Mouse (Mus musculus) spleen, embryonic (tissue): ENCODE results near the gene Rhbdf2.

ENCODE experiments used
- CTCF ChIA-PET: fragments of 350-600 bp; sonication (Branson Sonifier 250); formaldehyde crosslinking; loops from one replicate; lab custom pipeline; 2022; lab: Charles Lee

Gene Rhbdf2

GRCm38 (mm10) chr11:116620559-116621253 lies 6.1 kb downstream of the Rhbdf2 start:
- CTCF ChIA-PET, result interaction anchor here (0.5 to 0.6 kb wide), 3 partner anchors 31 to 216 kb away, joined by 3 to 7 read pairs (median 4); no protein-coding TSS in a partner anchor

- CTCF ChIA-PET, result interaction anchor here (0.5 to 0.6 kb wide), 2 partner anchors 195 to 215 kb away, joined by 3 to 7 read pairs; no protein-coding TSS in a partner anchor
Observed at GRCm38 (mm10) chr11:116620073-116620472, 6.7 kb downstream of the Rhbdf2 start.

- CTCF ChIA-PET, result no interaction called here
Observed at GRCm38 (mm10) chr11:116619561-116619960, 7.3 kb downstream of the Rhbdf2 start.

DNA sequence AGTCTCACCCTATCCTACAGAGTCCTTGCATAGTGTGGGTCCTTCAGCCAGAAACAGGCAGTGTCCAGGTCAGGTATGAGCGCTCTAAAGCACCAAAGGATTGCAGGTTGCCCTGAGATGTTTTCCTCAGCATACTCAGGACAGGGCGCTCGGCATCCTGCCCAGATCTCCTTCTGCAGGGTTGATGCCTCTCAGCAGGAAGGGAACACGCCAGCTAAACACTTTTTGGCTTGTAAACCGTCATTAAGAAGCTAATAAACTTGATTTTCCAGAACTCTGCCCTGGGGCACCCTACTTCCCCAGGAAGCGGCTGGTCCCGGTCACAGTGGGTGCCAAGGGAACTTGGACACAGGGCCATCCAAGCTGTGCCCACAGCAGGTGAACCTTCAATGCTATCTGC lies 7.7 kb downstream of the Rhbdf2 start:
- CTCF ChIA-PET, result no interaction called here

DNA sequence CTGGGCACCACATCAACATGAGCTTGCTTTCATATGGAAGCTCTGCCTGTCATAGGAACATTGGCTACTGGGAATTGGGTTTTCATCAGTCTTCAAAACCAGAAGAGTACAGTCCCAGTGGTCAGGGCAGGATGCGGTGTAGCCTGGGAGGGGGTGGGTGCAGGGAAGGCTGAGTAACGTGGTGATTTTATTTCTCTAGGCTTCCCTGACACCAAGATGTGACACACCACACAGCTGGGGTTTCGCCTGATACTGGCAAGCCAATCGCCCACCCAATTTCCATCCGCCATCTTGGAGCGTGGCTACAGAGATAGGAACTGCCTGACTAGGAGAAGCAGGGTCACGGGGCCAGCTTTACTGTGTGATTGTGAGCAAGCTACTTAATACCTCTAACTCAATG lies 8.2 kb downstream of the Rhbdf2 start:
- CTCF ChIA-PET, result no interaction called here

- CTCF ChIA-PET, result interaction anchor here (0.6 kb wide), 1 partner anchor 343 kb away, joined by 3 read pairs; the partner anchor contains the start of gene Srp68
Observed at GRCm38 (mm10) chr11:116617641-116618040, 9.2 kb downstream of the Rhbdf2 start.

- CTCF ChIA-PET, result interaction anchor here (0.6 to 0.7 kb wide), 2 partner anchors 9 to 342 kb away, joined by 3 to 5 read pairs; partner anchors contain the start of gene Srp68
Observed at GRCm38 (mm10) chr11:116616438-116617118, 10.2 kb downstream of the Rhbdf2 start.

GRCm38 (mm10) chr11:116615735-116616437 lies 10.9 kb downstream of the Rhbdf2 start:
- CTCF ChIA-PET, result interaction anchor here (1.0 kb wide), 1 partner anchor 8 kb away, joined by 5 read pairs; no protein-coding TSS in a partner anchor

- CTCF ChIA-PET, result interaction anchor here (0.6 kb wide), 2 partner anchors 38 to 147 kb away, joined by 3 to 6 read pairs; partner anchors contain the start of gene Qrich2
Observed at GRCm38 (mm10) chr11:116613234-116613633, 13.6 kb downstream of the Rhbdf2 start.

- CTCF ChIA-PET, result interaction anchor here (0.6 kb wide), 2 partner anchors 37 to 146 kb away, joined by 3 to 6 read pairs; partner anchors contain the start of gene Qrich2
Observed at GRCm38 (mm10) chr11:116612554-116612953, 14.3 kb downstream of the Rhbdf2 start.

- CTCF ChIA-PET, result interaction anchor here (0.7 kb wide), 1 partner anchor 123 kb away, joined by 3 read pairs; no protein-coding TSS in a partner anchor
Observed at GRCm38 (mm10) chr11:116611883-116612282, 14.9 kb downstream of the Rhbdf2 start.

GRCm38 (mm10) chr11:116611168-116611567 lies 15.7 kb downstream of the Rhbdf2 start:
- CTCF ChIA-PET, result interaction anchor here (0.7 kb wide), 2 partner anchors 14 to 168 kb away, joined by 3 to 6 read pairs; no protein-coding TSS in a partner anchor

DNA sequence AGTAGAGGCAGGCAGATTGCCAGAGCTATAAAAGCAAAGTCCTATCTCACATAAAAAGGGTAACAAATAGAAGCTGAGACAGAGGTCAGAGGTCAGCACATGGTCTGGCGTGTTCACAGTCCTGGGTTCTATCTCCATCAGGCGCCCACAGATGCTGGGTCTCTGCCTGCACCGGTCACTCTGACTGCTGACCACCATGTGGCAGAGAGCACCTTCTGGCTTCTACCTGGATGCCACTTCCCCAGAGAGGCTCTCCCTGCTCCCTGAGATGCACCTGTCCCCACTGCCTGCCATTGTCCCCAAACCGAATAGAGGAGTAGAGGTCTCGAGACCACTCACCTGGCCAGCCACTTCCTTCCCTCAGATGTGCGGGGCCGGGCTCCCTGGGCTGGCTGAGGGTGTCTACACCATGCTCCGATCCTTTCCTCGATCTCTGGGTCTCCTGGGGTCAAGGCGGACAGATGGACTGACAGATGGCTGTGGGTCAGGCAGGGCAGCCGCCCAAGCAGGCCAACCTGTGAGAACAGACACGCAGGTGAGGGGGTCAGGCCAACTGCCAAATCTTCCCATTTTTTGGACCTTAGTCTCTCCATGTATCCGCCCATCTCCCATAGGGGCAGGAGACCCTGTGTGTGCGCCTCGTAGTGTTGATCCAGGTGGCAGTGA lies 16.7 kb downstream of the Rhbdf2 start:
- CTCF ChIA-PET, result interaction anchor here (0.7 to 1.4 kb wide), 3 partner anchors 15 to 174 kb away, joined by 3 to 17 read pairs (median 3); no protein-coding TSS in a partner anchor

DNA sequence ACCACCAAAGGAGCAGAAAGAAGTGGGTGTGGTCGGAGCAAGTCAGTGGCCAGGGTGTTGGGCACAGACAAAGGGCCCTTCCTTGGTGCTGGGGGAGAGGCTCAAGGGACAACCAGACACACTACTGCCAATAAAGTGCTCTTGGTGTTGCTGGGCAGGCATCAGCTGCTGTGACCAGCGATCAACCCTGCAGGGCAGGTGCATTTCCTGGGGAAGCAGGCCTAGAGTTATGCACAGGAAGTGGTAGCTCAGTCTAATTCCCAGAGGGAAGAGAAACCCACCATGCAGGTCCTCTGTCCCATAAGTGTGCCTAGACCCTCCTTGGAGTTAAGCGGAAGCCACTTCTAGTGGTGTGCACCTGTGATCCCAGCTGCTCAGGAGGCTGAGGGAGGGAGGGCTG lies 19.1 kb downstream of the Rhbdf2 start:
- CTCF ChIA-PET, result no interaction called here

DNA sequence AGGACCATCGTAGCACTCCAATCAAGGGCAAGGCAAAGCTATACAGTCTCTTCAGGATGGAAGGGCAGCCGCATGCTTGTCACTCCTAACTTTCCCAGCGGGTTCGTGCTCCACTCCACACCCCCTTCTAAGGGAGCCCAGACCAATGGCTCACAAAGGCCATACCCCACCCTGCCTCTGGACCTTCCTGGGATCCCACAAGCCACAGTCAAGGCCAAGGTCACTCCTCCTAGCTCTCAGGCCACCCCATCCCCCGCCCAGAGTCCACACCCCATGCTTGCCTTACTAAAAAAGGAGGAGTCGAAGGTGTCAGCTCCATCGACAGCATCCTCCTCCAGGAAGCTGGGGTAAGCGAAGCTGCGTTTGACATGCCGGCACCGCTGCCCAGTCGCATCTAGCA lies 22.7 kb downstream of the Rhbdf2 start:
- CTCF ChIA-PET, result interaction anchor here (2.5 kb wide), 1 partner anchor 24 kb away, joined by 14 read pairs; the partner anchor contains the start of gene Rhbdf2

DNA sequence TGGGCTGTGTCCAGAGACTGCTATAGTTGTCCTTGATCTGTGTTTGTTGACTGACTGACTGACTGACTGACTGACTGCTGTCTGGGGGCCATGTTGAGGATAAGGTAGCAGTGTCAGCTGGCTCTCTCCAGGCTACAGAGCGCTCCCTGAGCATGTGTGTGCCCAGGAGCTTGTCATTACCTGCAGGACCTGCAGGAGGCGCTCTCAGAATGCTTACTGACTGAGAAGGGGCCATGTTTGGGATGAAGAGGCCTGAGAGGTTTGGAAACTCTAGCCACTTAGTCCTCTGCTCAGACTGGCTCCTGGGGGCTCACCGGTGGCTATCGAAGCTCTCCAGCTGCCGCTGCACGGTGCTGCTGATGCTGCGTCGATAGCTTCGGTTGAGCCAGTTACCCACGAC lies 23.5 kb downstream of the Rhbdf2 start:
- CTCF ChIA-PET, result interaction anchor here (2.5 kb wide), 1 partner anchor 25 kb away, joined by 14 read pairs; the partner anchor contains the start of gene Rhbdf2

DNA sequence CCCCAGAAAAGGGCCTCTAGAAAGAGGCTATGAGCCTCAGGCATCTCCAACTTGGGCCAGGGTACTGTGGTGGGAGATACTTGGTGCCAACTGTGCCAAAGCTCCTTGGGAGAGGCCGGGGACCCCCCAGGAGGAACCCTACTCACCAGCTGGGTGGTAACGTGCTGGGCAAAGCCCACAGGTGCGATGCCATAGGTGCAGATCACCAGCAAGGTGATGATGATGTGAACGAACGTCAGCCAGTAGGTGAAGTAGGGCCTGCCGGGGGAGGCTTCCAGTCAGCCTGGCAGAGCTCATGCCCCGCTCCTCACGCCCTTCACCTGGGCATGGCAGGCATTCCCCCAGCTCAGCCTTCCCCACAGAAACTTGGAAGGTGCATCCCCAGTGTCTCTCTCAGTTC lies 24.8 kb downstream of the Rhbdf2 start:
- CTCF ChIA-PET, result interaction anchor here (0.7 kb wide), 1 partner anchor 1147 kb away, joined by 3 read pairs; no protein-coding TSS in a partner anchor

GRCm38 (mm10) chr11:116601166-116601565 lies 25.7 kb downstream of the Rhbdf2 start:
- CTCF ChIA-PET, result interaction anchor here (0.6 kb wide), 1 partner anchor 1140 kb away, joined by 3 read pairs; no protein-coding TSS in a partner anchor

DNA sequence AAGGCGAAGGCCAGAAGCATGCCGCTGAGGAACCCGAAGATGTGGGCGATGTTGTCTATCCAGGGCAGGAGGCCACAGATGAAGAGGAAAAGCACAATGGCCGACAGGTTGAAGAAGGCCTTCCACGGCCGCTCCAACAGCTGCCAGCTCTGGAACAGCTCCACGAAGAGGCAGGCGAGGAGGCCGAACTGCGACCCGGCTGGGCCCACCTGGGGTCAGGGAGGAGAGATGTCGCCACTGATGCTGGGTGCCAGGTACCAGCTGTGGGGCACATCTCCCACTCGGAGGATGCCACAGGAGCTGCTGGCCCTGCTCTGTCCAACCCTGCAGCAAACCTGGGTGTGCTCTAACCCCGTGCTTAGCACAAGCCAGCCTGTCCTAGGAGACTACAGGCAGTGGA lies 27.6 kb downstream of the Rhbdf2 start:
- CTCF ChIA-PET, result interaction anchor here (1.1 kb wide), 1 partner anchor 10 kb away, joined by 3 read pairs; no protein-coding TSS in a partner anchor

DNA sequence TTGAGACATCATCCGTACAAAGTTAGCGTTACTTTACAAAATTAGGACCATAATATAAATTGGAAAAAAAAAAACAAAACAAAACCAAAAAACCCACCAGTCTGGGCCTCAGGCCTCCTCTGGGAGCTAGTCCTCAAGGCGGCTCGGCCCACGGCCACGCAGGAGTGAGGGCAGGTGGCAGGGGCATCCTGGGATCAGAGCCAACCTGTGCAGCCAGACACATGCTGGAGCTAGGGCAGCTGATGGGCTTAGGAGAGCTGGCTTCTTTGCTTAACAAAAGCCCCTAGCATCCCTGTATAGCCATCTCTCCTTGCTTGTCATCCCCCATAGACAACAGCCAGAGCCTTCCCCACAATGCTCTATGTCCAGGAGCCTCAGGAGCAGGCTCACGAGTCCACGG lies 28.6 kb downstream of the Rhbdf2 start:
- CTCF ChIA-PET, result interaction anchor here (0.7 to 1.1 kb wide), 2 partner anchors 11 to 52 kb away, joined by 3 read pairs; no protein-coding TSS in a partner anchor
